Mouse (Mus musculus) ovary, adult 18-20 months (tissue): Measurements from ENCODE around the gene Tead1.

Experiments
- DNase-seq: peaks from one replicate; pipeline ENCODE4 v3.0.0; 2022; ENCODE audit warnings: low spot score, mixed read lengths

Tead1 gene

GRCm38 (mm10) chr7:112856583-112856982 lies 177.5 kb downstream of the Tead1 start:
- DNase-seq, result no peak

GRCm38 (mm10) chr7:112859887-112860286 lies 180.8 kb downstream of the Tead1 start:
- DNase-seq, result no peak

GRCm38 (mm10) chr7:112862086-112862485 lies 183.0 kb downstream of the Tead1 start:
- no peak for DNase-seq

- no peak for DNase-seq
These were observed 185.1 kb downstream of the Tead1 start for GRCm38 (mm10) chr7:112864188-112864587.

- peak; percentile 48 for DNase-seq
These were observed 186.6 kb downstream of the Tead1 start for GRCm38 (mm10) chr7:112865739-112866138.

GRCm38 (mm10) chr7:112868551-112869465 lies 189.7 kb downstream of the Tead1 start:
- DNase-seq, result no peak

- DNase-seq, result no peak
These were observed 192.6 kb downstream of the Tead1 start for GRCm38 (mm10) chr7:112871752-112872151.

GRCm38 (mm10) chr7:112872435-112873196 lies 193.5 kb downstream of the Tead1 start:
- DNase-seq, result no peak

- DNase-seq, result no peak
These were observed 197.0 kb downstream of the Tead1 start for GRCm38 (mm10) chr7:112876128-112876527.

- peak; percentile 28 for DNase-seq
These were observed 204.7 kb downstream of the Tead1 start for GRCm38 (mm10) chr7:112883791-112884274.

GRCm38 (mm10) chr7:112885546-112885945 lies 206.4 kb downstream of the Tead1 start:
- no peak for DNase-seq

- DNase-seq, result no peak
These were observed 212.8 kb downstream of the Tead1 start for GRCm38 (mm10) chr7:112891883-112892282.

- DNase-seq, result no peak
These were observed 213.5 kb downstream of the Tead1 start for GRCm38 (mm10) chr7:112892595-112892994.

- no peak for DNase-seq
These were observed 217.2 kb downstream of the Tead1 start for GRCm38 (mm10) chr7:112896363-112896762.

- DNase-seq, result no peak
These were observed 222.6 kb downstream of the Tead1 start for GRCm38 (mm10) chr7:112901710-112902109.

GRCm38 (mm10) chr7:112906848-112907247 lies 227.7 kb downstream of the Tead1 start:
- no peak for DNase-seq

GRCm38 (mm10) chr7:112907468-112907867 lies 228.3 kb downstream of the Tead1 start:
- DNase-seq, result no peak

GRCm38 (mm10) chr7:112909164-112909563 lies 230.0 kb downstream of the Tead1 start:
- no peak for DNase-seq

GRCm38 (mm10) chr7:112912969-112913368 lies 233.9 kb downstream of the Tead1 start:
- DNase-seq, result no peak

- no peak for DNase-seq
These were observed 236.5 kb downstream of the Tead1 start for GRCm38 (mm10) chr7:112915571-112915970.

- no peak for DNase-seq
These were observed 238.6 kb downstream of the Tead1 start for GRCm38 (mm10) chr7:112917613-112918278.

GRCm38 (mm10) chr7:112918279-112918991 lies 239.3 kb downstream of the Tead1 start:
- DNase-seq, result no peak
